Mouse (Mus musculus) ZHBTc4 (cell line): ENCODE measurements around the gene Mthfs.
A peak's percentile ranks its signal among the peaks of the same experiment; 100 is the strongest.
"Not testable (repeated sequence)": the region's sequence is repeated elsewhere in the genome, so short reads cannot be mapped to it uniquely, and the experiment has no call there.

ENCODE experiments used
- DNase-seq: peaks from one replicate; pipeline ENCODE4 v3.0.0-alpha.2; 2011; ENCODE audit warnings: low read depth, low spot score

The Mthfs gene

DNA sequence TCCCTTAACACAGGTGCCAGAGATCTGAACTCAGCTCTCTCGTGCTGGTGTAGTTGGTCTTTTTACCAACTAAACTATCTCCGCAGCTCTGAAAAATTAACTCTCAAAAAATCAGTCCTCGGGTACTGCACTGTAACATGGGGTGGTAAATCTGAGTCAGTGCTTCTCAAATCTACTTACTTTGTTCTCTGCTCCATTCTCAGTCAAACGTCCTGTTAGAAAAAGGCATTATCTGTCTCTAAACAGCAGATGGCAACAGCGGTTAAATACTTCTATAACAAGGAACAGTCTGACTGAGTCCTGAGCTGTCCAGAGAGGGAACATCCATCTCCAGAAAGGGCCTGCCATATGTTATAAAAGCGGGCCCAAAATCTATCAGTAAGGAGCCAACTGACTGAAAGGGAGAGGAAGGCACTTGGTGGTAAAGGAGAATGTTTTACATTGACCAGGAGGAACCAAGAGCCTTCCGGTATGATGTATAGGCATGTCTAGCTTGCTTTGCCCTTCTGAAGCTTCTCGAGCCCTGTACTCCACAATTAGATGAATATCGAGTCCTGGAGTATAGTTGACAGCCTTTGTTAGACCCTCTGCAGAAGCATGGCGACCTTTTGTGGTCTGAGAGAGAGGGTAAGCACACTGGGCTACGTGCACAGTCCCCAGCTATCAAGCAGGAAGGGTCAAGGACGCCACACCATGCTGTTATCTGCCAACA is at the start of gene Mthfs:
Mthfs (plus strand) TSS at position 324 of the 712 bp plus-strand sequence.
- DNase-seq = not testable (repeated sequence)

DNA sequence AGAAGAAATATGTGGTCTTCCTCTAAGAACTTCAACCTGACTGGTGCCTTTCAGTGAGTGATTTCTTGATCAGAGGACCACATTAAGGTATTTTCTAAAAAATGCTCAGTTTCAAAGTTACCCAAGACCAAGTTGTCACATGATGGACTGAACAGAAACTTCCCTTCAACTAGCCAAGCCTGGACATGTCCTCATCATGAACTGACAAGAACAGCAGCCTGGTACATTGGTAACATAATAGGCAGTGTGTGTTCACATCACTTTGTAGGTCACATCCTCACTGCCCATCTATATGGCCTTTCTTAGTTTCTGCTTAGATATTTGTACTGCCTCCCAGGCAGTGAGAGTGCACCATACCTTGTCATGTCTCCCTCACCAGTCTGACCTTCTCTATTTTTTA is 37.9 kb upstream of the Mthfs start:
- DNase-seq = not testable (repeated sequence)

DNA sequence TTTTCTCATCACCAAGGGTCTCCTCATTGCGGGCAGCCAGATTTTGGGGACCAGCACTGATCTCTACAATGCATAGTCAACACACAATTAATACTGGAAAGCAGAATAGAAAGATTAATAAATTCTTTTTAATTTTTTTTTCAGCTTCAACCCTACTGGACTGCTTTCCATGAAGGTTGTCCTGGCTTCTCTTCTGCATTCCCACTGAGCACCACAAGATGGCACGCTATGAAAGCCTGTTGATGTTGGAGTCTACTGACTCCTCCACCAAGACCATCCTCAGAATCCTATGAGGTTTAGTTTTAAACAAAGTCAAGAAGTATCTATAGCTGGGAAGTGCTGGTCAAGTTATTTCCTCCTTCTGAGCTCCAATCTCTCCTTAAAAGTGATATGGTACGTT is 31.6 kb upstream of the Mthfs start:
- DNase-seq = peak; percentile 33

DNA sequence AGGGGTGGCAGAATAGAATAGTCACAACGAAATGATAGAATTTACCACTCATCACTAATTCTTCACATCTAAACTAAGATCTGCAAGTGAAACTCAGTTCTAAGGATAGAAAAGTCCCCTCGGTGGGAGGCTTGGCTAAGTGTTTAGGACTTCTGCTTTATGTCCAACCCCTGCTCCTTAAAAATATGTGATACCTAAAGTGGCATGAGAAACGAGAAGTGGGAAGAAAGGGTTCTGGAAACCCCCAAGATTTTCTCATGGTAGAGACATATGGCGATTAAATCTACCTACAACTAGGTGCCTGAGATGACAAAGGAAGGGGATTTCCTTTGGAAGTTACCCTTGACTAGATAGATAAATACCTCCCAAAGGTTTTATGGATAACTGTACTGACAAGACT is 31.0 kb upstream of the Mthfs start:
- not testable (repeated sequence) for DNase-seq

DNA sequence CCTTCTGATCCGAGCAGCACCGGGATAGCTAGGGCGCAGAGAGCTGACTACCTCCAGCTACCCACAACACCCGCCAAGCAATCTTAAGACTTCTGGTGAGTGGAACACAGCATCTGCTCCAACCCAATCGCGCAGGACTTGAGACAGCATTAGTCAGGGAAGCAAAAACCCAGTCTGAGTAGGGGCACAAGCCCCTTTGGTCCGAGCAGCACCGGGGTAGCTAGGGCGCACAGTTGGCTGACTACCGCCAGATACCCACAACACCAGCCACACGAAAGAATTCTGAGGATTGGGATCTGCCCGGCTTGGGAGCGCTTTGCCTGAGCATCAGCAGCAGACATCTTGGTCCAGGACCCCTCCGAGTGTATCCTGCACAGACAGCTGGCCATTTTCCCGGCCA is 23.5 kb upstream of the Mthfs start:
- peak; percentile 71 for DNase-seq

DNA sequence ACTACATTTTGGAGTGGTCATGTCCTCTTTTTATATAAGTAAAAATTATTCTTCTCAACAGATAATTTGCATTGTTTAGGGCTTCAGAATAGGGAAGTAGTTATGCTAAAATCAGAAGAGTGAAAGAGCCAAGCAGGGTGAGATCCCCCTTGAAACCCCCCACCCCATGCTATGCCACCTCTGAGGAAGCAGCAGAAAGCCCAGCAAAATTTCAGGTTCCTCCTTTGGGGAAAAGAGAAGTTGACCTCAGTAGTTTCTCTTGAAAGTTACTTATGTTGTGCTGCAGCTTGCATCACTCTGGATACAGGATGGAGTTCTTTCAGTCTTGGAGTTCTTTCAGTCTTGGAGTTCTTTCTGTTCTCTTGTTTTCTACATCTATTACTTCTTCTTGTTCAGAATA is 15.0 kb upstream of the Mthfs start:
- DNase-seq = not testable (repeated sequence)

DNA sequence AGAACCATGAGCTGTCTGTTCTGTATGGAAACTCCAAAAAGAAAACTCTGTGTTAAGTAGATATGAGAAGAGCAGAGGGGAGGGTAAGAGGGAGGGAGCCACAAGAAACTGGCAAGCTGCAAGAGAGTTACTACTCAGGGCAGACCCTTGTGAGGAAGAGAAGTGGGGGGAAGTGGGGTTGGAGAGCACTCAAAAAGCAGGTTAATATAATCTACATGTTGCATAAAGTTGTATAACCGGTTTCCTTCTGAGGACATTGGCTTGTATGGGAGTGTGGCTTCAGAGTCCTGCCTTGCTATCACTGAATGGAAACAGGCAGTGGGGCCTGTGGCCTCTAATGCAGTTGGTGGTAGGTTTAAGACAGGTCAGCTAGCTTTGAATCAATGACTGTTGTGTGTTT is 13.0 kb upstream of the Mthfs start:
- not testable (repeated sequence) for DNase-seq

DNA sequence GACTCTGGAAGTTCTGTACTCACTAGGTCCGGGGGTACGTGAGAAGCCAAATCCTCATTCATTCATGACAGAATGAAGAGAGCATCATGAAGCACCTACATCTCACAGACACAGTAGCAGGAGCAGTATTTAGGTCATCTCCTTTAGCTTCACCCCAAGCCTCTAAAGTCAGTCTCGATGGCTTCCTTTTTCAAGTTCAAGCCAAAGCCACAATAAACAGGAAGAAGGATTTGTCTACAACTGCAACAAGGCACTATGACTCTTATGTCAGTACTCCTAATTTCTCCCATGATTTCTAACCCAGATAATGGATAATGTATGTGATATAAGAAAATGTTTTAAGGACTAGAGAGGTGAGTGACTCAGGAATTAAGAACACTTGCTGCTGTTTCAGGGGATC is 12.1 kb upstream of the Mthfs start:
- DNase-seq = not testable (repeated sequence)

DNA sequence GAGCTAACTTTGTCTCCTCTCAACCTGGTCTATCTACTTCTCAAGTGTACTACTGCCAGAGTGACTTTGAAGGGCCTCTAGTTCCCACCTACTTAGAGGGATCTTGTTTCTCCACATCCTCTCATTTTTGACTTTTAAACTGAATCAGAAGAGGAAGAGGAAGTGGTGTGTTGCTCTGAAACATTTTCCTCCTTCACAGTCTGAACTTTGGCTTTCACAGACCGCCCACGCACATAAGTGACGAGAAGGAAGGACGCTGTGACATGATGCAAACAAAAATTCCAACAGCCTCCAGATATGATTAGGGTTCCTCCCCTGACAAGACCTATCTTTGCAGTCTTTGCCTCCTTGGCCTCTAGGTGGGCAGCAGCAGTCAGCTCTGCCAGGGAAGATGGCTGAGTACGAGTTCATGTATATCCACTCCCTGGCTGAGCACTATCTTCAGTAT is 11.5 kb upstream of the Mthfs start, which contains the start of the genes Bcl2a1b and Gm29094:
Bcl2a1b (plus strand) TSS at position 241 of the 448 bp plus-strand sequence.
Gm29094 (plus strand) TSS at position 411 of the 448 bp plus-strand sequence.
- DNase-seq = not testable (repeated sequence)

DNA sequence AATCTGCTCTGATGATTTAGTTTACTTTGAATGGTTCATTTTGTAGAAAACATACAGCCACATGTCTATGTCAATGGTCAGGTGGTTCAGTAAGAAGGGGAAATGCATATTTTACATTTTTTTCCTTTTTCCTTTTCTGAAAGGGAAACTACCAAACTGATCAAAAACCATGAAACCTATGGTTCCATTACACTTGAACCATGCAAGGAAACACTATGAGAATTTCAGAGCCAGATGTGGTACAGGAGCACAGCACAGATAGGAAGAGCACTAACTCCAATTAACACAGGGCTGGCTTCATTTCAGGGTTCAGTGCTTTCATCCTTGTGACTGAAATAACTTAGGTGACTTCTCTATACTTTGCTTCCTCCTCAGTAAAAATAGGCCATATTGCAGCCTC is 8.2 kb upstream of the Mthfs start:
- not testable (repeated sequence) for DNase-seq

DNA sequence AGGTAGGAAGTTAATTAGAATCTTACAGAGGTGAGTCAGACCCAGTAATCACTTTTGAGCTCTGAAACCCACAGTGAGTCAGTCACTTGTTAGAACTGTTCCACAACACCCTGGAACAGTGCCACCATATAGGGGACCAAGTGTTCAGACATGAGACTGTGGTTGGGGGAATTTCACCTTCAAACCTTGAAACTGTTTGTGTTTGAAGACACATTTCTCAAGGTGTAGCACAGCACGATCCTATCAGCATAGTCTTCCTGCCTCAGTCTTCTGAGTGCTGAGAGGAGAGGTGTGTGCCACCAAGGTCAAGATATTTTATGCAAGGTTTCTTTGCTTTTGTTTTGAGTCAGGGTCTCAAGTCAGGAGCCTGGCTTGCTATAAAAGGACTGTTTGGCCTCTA is 1.5 kb upstream of the Mthfs start:
- peak; percentile 4 for DNase-seq

DNA sequence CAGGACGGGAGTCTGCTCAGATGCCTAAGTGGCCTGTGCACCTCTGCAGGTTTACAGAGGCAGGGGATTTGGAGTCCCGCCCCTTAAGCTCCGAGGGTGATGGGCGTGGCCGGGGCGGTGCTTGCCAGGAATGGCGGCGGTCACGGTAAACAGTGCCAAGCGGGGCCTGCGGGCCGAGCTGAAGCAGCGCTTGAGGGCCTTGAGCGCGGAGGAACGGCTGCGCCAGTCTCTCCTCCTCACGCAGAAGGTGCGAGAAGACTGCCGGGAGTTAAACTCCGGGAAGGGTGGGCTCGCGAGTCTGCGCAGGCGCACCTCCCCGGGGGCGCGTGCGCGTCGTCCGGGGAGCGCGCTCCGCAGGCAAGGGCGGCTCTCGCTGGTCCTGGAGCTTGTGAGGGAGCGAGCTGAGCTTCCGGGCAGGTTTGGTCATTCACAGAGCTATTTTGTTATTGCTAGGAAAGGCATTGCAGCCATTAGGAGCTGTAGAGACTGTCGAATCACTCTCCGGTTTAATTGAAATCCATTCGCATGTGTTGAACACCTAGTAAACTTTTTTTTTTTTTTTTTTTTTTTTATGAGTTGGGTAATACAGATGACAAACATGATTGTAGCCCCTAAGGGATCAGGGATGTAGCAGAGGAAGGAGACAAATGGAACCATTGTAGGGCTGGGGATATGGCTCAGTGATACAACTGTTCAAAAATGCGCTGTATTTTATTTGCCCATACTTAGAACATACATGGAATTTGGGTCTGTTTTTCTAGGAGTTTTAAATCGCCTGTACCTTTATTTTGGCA is 786 bp downstream of the Mthfs start:
- peak; percentile 2 for DNase-seq

DNA sequence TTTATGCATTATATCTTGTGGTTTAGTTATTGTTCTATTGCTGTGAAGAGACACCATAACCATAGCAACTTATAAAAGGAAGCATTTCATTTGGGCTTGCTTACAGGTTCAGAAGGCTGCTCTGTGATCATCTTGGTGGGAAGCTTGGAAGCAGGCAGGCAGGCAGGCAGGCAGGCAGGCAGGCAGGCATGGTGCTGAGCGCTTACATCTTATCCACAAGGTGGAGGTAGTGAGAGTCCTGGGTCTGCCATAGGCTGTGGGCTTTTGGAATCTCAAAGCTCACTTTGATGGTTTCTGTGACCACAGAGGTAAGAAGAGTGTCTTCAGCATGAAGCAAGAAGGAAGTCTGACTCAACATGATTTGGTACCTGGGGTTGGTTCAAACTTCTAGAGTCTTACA is 2.0 kb downstream of the Mthfs start:
- peak; percentile 34 for DNase-seq

DNA sequence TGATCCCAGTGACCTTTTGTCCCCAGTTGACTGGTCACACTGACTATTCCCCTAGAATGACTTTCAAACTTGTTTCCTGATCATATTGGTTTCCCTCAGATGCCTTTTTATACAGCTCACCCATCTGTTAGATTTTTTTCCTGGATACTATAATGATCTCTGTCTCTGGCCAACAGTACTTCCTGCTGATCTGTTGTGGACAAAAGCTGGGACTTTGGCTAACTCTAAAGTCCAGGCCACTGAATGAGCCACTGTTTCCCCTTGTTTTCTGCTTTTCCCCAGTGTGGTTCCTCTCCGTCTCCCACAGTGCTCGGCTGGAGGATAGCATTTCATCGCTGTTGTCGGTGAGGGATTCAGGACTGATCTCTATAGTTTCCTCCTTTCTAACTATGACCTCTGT is 7.7 kb downstream of the Mthfs start:
- not testable (repeated sequence) for DNase-seq

DNA sequence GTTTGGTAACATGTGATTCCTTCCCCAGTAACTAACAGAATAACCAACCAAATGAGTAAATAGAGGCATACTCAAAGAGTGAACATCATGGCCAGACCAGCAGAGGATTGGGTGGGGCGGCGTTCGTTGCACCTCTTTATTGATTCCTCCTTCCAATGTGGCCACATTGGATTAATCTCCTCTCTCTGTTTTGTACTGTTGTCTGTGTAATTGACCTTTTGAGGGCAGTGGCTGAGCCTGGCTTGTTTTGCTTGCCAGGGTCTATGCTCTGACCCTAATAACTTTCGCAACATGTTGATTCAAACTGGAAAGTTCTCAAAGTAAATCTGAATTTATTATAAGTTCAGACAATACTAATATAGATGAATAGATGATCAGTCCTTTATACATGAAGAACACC is 9.2 kb downstream of the Mthfs start:
- not testable (repeated sequence) for DNase-seq

DNA sequence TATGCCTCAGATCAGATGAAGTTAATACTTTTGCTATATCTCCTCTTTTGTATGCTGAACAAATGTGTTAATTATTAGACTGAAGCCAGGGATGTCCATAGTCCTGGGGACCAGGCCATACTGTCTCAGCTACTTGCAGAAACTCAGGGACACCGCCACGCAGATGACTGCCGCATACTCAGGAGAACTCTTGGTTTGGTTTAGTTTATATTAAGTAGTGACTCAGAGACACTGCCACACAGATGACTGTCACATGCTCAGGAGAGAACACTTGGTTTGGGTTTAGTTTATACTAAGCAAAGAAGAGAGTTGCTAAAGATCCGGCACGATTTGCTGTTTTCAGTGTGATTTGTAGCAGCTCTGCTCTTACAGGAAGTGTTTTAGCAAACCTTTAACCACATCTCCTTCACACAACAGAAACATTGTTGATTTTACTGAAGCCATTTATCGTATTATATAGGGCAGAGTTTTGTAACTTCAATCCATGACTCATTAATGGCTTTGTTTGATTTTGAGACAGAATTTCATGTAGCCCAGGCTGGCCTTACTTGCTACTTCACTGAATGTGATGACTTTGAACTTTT is 10.3 kb downstream of the Mthfs start:
- not testable (repeated sequence) for DNase-seq

DNA sequence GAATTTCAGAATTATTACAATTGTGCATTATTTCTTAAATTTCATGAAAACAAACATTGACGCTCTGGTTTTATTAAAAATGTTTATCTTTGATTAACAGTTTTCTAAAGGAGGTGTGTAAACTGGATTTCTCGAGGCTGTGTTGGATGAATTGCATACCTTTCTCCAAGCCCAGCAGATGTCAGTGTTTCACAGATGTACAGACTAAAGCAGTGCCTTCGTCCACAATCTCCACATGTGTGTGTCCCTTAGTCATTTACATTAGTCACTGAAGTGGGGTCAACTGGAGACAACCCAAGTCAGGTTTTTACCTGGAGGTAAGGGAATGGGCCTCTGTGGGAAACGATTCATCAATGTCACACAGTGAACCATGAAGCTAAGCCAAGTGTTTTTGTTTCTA is 15.6 kb downstream of the Mthfs start:
- no peak for DNase-seq

DNA sequence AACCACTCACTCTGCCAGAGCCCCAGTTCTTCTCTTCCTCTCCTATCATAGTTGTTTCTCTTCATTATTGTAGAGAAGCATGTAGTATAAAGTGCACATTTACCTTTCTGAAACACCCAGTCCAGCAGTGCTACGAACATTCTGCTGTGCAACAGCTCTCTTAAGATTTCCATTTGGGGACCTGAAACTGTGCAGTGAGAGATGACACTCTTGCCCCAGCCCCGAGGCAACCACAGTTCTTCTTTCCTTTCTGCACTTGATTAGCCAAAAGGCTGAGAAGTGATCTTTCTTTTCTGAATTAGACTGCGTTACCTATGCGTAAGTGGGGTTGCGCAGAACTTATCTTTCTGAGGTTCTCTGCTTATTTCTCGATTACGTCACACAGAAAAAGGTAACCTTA is 17.6 kb downstream of the Mthfs start:
- no peak for DNase-seq

DNA sequence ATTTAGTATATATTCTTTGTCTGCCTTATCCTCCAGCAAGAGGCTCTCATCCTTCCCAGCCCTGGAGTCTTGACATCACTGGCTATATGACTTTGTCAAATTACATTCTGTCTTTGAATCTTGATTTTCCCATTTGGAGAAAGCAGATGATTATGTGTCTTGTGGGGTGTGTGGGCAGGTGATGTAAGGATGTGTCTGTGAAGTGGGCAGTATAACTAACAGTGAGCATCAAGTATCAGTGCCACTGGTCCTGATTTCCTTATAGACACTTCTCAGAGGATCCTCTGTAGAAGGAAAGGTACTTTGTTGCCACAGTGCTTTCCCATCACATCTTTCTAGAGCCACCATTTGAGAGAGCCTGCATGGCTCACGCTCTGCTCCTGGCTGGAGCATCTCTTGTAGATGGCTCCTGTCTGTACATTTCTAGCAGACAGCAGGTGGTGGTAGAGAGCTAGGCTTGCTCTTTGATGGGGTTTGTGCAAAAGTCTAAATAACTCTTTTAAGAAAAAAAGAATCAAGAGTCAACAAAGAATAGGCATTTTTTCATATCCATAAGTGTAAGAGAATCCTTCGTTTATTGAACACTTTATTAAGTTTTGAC is 20.5 kb downstream of the Mthfs start:
- not testable (repeated sequence) for DNase-seq

DNA sequence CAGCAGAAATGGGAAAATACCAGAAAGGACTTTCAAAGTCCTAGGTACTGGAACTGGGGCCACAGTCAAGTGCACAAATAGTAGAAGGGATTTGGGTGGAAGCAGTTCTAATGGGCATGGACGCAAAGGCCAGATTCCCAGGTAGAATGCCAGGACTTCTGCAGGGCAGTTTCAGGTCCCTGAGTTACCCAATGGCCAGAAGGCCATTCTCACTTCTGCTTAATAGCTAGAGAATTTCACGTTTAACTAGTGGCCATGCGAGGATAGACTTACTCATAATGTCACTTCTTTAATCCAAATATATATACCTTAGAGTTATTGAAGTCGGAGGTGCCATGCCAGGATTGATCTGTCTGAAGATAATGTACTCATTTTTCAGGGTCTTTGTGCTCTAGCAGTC is 26.7 kb downstream of the Mthfs start:
- not testable (repeated sequence) for DNase-seq

DNA sequence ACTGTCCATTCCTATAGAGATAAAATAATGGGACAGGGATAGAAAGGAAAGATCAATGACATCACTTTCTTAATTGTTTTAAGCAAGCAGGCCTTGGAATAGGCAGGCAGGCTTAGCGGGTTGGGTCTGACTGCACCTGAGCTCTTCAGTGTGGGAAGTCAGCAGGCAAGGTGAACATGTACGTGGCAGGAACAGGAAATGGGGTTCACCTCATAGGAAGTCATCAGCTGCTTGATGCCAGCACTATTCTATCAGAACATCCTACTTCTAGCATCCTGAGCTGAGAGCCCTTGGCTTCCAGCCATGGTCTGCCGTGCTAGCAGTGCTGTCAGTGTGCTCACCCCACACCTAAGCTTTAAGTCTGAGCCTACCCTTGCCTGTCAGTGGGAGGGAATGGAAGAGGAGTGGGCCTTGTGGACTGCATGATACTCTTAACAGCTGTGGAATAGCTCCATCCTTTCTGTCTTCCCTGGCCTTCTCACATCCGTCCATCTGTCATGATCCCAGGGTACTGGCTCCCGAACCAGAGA is 28.6 kb downstream of the Mthfs start:
- not testable (repeated sequence) for DNase-seq
